Mouse (Mus musculus): ENCODE data around the gene Asb4. TPM values are rescaled to one million over a fixed set of nuclear protein-coding genes. Genes with fewer than 3 reads are reported as not detected.

Gene Asb4
- polyA plus RNA-seq, 1 experiment = 1.7 TPM

- no peak for TF ChIP-seq POLR2A (IDR thresholded peaks at IDR 0.05; ENCODE audit: borderline replicate concordance, control insufficient read depth, low read depth, low read length)
- no peak overlapping the region for H3K4me3 ChIP-seq (replicated peaks; ENCODE audit: control insufficient read depth, low read depth, low read length)
- WGBS = 55% methylated on average over 18 of the region's 18 CpGs
- H3K4me1 ChIP-seq (ENCODE audit: control insufficient read depth, insufficient read depth, low read length) = no peaks in the 10 kb centered on the region
- H3K27ac ChIP-seq (ENCODE audit: control insufficient read depth, insufficient read depth, low read depth, low read length, poor library complexity) = no peak overlapping the region
These were observed 20.1 kb downstream of the Asb4 start for GRCm38 (mm10) chr6:5403095-5403815.

DNA sequence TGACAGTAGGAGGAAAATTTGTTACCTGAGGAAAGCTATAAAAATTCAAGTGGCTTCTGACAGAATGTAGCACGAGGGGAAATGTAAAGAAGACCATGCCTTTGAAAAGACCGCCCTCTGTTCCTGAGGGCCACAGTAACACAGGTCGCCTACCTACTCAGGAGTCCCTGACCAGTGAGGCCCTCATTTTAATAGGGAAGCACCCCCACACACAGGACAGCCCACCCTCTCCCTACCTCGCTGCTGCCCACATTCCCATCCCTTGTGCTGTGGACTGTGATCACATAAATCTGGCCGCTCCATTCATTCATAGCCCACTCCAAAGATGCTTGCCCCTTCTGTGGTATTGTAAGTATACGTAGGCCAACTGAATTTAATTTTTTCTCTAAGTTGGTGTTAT is 20.8 kb downstream of the Asb4 start:
- no peak for TF ChIP-seq POLR2A (IDR thresholded peaks at IDR 0.05; ENCODE audit: borderline replicate concordance, control insufficient read depth, low read depth, low read length)
- TF ChIP-seq CTCF (IDR thresholded peaks at IDR 0.05; ENCODE audit: control insufficient read depth, insufficient read depth, low read length) = no peak
- Histone ChIP-seq H3K4me3 (replicated peaks; ENCODE audit: control insufficient read depth, low read depth, low read length) (no peak overlapping the region), H3K4me1 (ENCODE audit: control insufficient read depth, insufficient read depth, low read length) (no peaks in the 10 kb centered on the region), H3K27ac (ENCODE audit: control insufficient read depth, insufficient read depth, low read depth, low read length, poor library complexity) (no peak overlapping the region)
- 81% methylated on average over 6 of the region's 6 CpGs for WGBS

DNA sequence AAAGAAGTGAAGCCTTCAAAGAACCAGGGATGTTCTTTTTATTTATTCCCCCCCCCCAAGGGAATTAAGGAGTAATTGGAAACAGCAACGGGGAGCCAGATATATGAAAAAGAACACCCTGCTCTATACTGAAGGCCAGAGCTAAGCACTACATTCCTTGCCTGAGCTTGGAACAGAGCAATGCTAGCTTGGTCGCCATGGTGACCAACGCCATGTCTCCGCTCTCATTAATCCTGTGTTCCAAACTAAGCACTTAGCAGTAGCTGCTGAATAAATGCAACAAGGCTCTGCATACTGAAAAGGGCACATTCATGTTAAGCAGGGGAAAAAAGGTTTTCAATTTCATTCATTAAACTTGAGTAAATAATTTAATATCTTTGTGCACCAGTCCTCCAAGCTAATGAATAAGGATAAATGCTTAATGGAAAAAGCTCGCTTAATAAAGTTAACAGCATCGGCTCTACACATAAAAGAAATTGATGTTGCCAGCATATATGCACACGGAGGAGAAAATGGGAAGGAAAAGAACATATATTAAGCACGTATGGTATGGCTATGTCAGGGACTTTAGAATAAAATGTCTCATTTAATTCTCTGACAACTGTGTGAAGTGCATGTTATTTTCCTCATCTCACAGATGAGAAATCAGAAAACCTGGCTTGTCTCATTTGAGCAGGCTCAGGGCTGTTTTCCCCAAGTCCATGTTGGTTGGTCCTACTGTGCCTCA is 25.4 kb downstream of the Asb4 start:
- no peak for TF ChIP-seq POLR2A (IDR thresholded peaks at IDR 0.05; ENCODE audit: borderline replicate concordance, control insufficient read depth, low read depth, low read length)
- no peak for TF ChIP-seq CTCF (IDR thresholded peaks at IDR 0.05; ENCODE audit: control insufficient read depth, insufficient read depth, low read length)
- 76% methylated on average over 8 of the region's 8 CpGs for WGBS
- no peak overlapping the region for H3K4me3 ChIP-seq (replicated peaks; ENCODE audit: control insufficient read depth, low read depth, low read length)

DNA sequence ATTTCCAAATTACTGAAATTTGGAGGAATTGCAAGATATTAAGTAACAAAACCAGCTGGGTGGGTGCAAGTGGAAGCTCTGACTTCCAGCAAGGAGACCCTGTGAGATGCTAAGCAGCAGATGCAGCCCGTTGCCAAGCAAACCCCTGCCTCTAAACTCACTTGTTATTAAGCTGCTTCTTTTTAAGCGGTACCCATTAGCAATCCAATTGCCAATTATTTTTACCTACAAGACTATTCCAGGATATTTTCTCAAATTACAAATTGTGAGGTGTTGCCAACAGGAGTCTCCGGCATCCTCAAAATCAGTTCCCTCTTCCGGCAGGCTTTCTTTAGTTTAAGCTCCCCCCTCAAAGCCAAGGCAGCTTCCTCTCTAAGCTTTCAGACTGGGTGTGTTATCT is 26.5 kb downstream of the Asb4 start:
- no peak overlapping the region for H3K4me3 ChIP-seq (replicated peaks; ENCODE audit: control insufficient read depth, low read depth, low read length)
- no peak overlapping the region for H3K27ac ChIP-seq (ENCODE audit: control insufficient read depth, insufficient read depth, low read depth, low read length, poor library complexity)
- WGBS = 82% methylated on average over 4 of the region's 4 CpGs
- no peaks in the 10 kb centered on the region for H3K4me1 ChIP-seq (ENCODE audit: control insufficient read depth, insufficient read depth, low read length)
- TF ChIP-seq POLR2A (IDR thresholded peaks at IDR 0.05; ENCODE audit: borderline replicate concordance, control insufficient read depth, low read depth, low read length) (no peak), CTCF (IDR thresholded peaks at IDR 0.05; ENCODE audit: control insufficient read depth, insufficient read depth, low read length) (no peak)

More for the DNA sequence above, 25.4 kb downstream of the Asb4 start:
- no peak overlapping the region for H3K27ac ChIP-seq (ENCODE audit: control insufficient read depth, insufficient read depth, low read depth, low read length, poor library complexity)
- H3K4me1 ChIP-seq (ENCODE audit: control insufficient read depth, insufficient read depth, low read length) = no peaks in the 10 kb centered on the region

- H3K4me3 ChIP-seq (replicated peaks; ENCODE audit: control insufficient read depth, low read depth, low read length) = no peak overlapping the region
- WGBS = 55% methylated on average over 6 of the region's 6 CpGs
- TF ChIP-seq POLR2A (IDR thresholded peaks at IDR 0.05; ENCODE audit: borderline replicate concordance, control insufficient read depth, low read depth, low read length) (no peak), CTCF (IDR thresholded peaks at IDR 0.05; ENCODE audit: control insufficient read depth, insufficient read depth, low read length) (peak; percentile 62)
- no peak overlapping the region for H3K27ac ChIP-seq (ENCODE audit: control insufficient read depth, insufficient read depth, low read depth, low read length, poor library complexity)
- H3K4me1 ChIP-seq (ENCODE audit: control insufficient read depth, insufficient read depth, low read length) = no peaks in the 10 kb centered on the region
These were observed 27.7 kb downstream of the Asb4 start for GRCm38 (mm10) chr6:5410697-5411391.

DNA sequence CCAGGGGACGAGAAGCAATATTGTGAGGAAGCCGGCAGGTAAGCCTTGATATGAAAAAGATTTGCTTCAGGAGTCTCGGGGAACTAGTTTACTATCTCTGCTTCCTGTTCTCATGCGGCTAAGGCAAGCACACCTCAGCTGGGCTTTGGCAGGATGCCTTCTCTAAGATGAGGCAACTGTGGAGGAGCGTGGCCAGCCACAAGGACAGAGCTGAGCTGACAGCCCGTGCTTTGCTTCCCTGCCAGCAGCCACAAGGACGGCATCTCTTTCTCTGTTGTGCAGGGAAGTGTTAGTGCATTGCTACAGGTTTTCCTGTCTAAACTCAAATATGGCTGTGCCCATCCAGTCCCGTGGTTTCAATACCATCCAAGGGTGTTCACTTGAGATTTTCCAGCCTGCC is 30.1 kb downstream of the Asb4 start:
- 4% methylated on average over 8 of the region's 8 CpGs for WGBS
- TF ChIP-seq CTCF (IDR thresholded peaks at IDR 0.05; ENCODE audit: control insufficient read depth, insufficient read depth, low read length) (no peak), POLR2A (IDR thresholded peaks at IDR 0.05; ENCODE audit: borderline replicate concordance, control insufficient read depth, low read depth, low read length) (no peak)
- no peaks in the 10 kb centered on the region for H3K4me1 ChIP-seq (ENCODE audit: control insufficient read depth, insufficient read depth, low read length)
- no peak overlapping the region for H3K4me3 ChIP-seq (replicated peaks; ENCODE audit: control insufficient read depth, low read depth, low read length)
- H3K27ac ChIP-seq (ENCODE audit: control insufficient read depth, insufficient read depth, low read depth, low read length, poor library complexity) = no peak overlapping the region

GRCm38 (mm10) chr6:5421442-5421841 is 38.3 kb downstream of the Asb4 start:
- Histone ChIP-seq H3K4me1 (ENCODE audit: control insufficient read depth, insufficient read depth, low read length) (no peaks in the 10 kb centered on the region), H3K4me3 (replicated peaks; ENCODE audit: control insufficient read depth, low read depth, low read length) (no peak overlapping the region), H3K27ac (ENCODE audit: control insufficient read depth, insufficient read depth, low read depth, low read length, poor library complexity) (no peak overlapping the region)
- no peak for TF ChIP-seq POLR2A (IDR thresholded peaks at IDR 0.05; ENCODE audit: borderline replicate concordance, control insufficient read depth, low read depth, low read length)
- TF ChIP-seq CTCF (IDR thresholded peaks at IDR 0.05; ENCODE audit: control insufficient read depth, insufficient read depth, low read length) = no peak
- WGBS = 82% methylated on average over 2 of the region's 2 CpGs

- TF ChIP-seq CTCF (IDR thresholded peaks at IDR 0.05; ENCODE audit: control insufficient read depth, insufficient read depth, low read length) (no peak), POLR2A (IDR thresholded peaks at IDR 0.05; ENCODE audit: borderline replicate concordance, control insufficient read depth, low read depth, low read length) (no peak)
- Histone ChIP-seq H3K4me3 (replicated peaks; ENCODE audit: control insufficient read depth, low read depth, low read length) (no peak overlapping the region), H3K27ac (ENCODE audit: control insufficient read depth, insufficient read depth, low read depth, low read length, poor library complexity) (no peak overlapping the region), H3K4me1 (ENCODE audit: control insufficient read depth, insufficient read depth, low read length) (no peaks in the 10 kb centered on the region)
- 72% methylated on average over 3 of the region's 3 CpGs for WGBS
These were observed 39.2 kb downstream of the Asb4 start for GRCm38 (mm10) chr6:5422386-5422785.
